Mouse (Mus musculus) hindbrain, embryonic 10.5 days (tissue): ENCODE measurements around the gene Sgpp1. TPM values are rescaled to one million over a fixed set of nuclear protein-coding genes. Genes with fewer than 3 reads are reported as not detected.
"Not testable (repeated sequence)": the region's sequence is repeated elsewhere in the genome, so short reads cannot be mapped to it uniquely, and the experiment has no call there.

Experiments
- DNase-seq: peaks from one replicate; pipeline ENCODE4 v3.0.0-alpha.2; 2017; ENCODE audit warnings: low spot score
- H3K27ac ChIP-seq: fragments of 300-500 bp; sonication (generic); 2 replicates; pipeline ENCODE4 v1.5.1; 2016; ENCODE audit warnings: mild to moderate bottlenecking, moderate library complexity
- H3K27me3 ChIP-seq: fragments of 300-500 bp; sonication (generic); 2 replicates; pipeline ENCODE4 v1.6.1; 2016; ENCODE audit warnings: mild to moderate bottlenecking; ENCODE audit not compliant: poor library complexity, insufficient read depth, severe bottlenecking
- H3K36me3 ChIP-seq: fragments of 300-500 bp; sonication (generic); 2 replicates; pipeline ENCODE4 v1.6.1; 2016; ENCODE audit warnings: mild to moderate bottlenecking, moderate library complexity
- H3K4me1 ChIP-seq: fragments of 300-500 bp; sonication (generic); replicated peaks from 2 replicates; pipeline ENCODE4 v1.6.1; 2016; ENCODE audit warnings: mild to moderate bottlenecking
- H3K4me3 ChIP-seq: fragments of 300-500 bp; sonication (generic); 2 replicates; pipeline ENCODE4 v1.5.1; 2016; ENCODE audit warnings: mild to moderate bottlenecking, moderate library complexity
- H3K9me3 ChIP-seq: fragments of 300-500 bp; sonication (generic); 2 replicates; pipeline ENCODE4 v1.6.1; 2016; ENCODE audit warnings: mild to moderate bottlenecking, moderate library complexity
- WGBS: fragments of 180-500 bp; shearing (Covaris S2); methylation state at CpG from one replicate; pipeline ENCODE4 v1.1.7; 2016; 5-methylcytosine and 5-hydroxymethylcytosine counted together
- polyA plus RNA-seq: library from polyadenylated mRNA; unstranded; fragments of >200 nt; fragmentation: Nextera tagmentation; extraction: Ambion mirVana; gene quantifications from 2 replicates; pipeline ENCODE4 v1.2.1, GENCODE M21; 2016

The Sgpp1 gene
- polyA plus RNA-seq, 1 experiment from 2014 or later = 5.5 TPM

DNA sequence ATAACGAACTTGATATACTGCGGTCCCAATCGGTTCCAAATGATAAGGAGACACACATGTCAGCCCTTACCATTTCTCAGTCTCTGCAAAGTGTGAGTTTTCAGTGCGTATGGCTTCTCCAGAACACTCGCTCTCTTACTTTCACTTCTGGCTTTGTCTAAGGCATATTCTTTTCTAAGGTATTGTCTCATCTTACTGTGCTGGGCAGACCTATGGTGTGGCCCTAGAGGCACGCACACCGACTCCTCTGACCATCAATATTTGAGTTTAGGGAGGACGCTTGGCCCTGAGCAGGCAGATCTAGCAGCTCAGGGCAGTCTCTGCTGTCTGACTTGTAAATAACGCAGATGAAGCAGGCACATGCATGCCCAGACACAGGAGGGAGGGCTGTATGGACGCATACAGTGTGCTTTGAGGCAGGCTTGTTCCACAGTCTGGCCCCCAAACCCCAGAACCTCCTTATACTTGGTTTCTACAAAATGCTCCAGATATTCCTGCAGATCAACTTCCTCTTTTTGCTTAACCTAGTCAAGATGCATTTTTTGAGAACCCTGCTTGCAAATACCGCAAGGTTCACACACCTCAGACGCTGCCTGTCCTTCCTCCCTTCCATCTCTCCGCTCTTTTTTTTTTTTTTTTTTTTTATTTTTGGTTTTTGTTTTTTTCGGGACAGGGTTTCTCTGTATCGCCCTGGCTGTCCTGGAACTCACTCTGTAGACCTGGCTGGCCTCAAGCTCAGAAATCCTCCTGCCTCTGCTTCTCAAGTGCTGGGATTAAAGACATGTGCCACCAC lies 8.0 kb downstream of the Sgpp1 start:
- Histone ChIP-seq H3K4me3 (no peak overlapping the region), H3K4me1 (no peaks in the 10 kb centered on the region), H3K27ac (no peak overlapping the region), H3K27me3 (no peaks in the 10 kb centered on the region), H3K36me3 (peaks cover 11% of the 10 kb centered on the region), H3K9me3 (no peaks in the 10 kb centered on the region)
- DNase-seq = no peak
- 91% methylated on average over 15 of the region's 15 CpGs for WGBS

DNA sequence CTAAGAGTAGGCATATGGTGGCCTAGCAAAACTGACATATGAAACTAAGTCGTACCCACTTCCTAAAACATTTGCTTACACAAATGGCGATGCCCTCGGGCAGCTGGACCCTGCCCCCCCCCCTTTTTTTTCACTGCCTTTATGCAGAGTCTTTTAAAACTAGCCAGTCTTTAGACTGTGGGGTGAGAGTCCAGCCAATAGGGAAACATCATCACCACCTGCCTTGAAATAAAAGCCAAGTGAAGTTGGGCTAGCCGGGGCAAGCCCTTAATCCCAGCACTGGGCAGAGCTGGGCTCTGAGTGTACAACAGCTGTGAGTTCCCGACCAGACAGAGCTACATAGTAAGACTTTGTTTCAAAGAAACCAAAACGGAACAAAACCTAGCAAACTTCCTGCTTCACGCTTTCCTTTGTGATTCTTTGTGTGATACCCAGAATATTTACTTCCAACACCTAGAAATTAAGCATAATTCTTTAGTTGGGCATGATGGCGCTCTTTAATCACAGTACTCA lies 9.1 kb downstream of the Sgpp1 start:
- Histone ChIP-seq H3K4me1 (peaks cover 3% of the 10 kb centered on the region; the same call in 1 of the 2 replicates), H3K4me3 (no peak overlapping the region), H3K36me3 (peaks cover 11% of the 10 kb centered on the region), H3K9me3 (no peaks in the 10 kb centered on the region), H3K27me3 (no peaks in the 10 kb centered on the region), H3K27ac (no peak overlapping the region)
- 83% methylated on average over 8 of the region's 8 CpGs for WGBS
- no peak for DNase-seq

DNA sequence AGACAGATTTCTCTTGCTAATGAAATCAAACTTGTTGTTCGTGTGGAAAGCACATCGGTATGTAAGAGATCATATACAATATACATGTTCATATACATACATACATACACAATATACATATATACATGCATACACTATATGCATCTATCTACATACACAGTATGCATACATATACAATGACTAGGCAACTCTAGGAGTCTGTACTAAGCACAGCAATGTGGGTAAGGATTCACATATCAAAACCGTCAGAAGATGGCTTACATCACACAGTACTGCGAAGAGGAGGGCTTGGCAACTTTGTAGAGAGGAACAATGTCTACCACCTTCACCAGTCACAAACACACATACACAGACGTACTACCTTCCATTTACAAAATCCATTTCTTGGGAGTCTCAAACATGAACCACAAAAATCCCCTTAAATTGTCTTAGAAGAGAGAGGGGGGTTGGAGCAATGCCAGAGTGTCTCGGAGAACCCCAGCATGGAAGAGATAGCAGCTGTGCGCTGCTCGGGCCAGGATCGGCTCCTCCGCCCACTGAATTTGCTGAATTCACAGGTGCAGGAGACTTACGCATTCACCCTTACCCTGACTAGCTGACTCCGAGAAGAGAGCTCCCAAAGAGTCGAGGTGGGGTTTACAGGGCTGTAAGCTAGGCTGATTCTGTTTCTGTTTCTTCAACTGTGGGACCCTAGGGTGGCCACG lies 10.8 kb downstream of the Sgpp1 start:
- Histone ChIP-seq H3K27ac (no peak overlapping the region), H3K9me3 (no peaks in the 10 kb centered on the region), H3K4me3 (no peak overlapping the region), H3K4me1 (peaks cover 10% of the 10 kb centered on the region; the same call in 1 of the 2 replicates), H3K27me3 (no peaks in the 10 kb centered on the region), H3K36me3 (peaks cover 11% of the 10 kb centered on the region)
- WGBS = 94% methylated on average over 14 of the region's 14 CpGs
- no peak for DNase-seq

DNA sequence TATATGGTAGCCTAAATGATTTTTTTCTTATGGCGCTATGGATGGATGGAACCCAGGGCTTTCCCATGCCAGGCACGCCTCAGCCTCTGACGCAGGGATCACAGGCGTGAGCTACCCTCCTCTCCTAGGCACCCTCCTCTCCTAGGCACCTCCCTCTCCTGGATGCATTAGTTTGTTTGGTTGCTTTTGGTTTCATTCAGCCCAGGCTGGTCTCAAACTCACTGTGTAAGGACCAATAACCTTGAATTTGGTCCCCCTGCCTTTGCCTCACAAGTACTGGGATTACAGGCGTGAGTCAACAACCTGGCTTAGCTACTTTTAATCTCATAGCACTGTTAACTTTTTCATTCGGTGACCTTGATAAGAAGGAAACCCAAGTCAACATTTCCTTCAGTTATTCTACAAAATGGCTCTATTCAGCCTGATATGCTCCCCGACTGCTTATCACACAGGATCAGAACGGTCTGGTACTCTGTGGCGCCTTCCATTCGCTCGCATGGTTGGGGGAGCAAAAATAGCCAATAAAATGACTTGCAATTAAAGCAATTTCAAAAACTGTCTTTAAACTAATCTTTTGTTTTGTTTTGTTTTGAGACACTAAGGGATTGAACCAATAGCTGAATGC lies 11.6 kb downstream of the Sgpp1 start:
- Histone ChIP-seq H3K4me1 (peaks cover 10% of the 10 kb centered on the region; the same call in 1 of the 2 replicates), H3K36me3 (peaks cover 11% of the 10 kb centered on the region), H3K27me3 (no peaks in the 10 kb centered on the region), H3K9me3 (no peaks in the 10 kb centered on the region), H3K4me3 (no peak overlapping the region), H3K27ac (no peak overlapping the region)
- 92% methylated on average over 11 of the region's 11 CpGs for WGBS
- DNase-seq = no peak

DNA sequence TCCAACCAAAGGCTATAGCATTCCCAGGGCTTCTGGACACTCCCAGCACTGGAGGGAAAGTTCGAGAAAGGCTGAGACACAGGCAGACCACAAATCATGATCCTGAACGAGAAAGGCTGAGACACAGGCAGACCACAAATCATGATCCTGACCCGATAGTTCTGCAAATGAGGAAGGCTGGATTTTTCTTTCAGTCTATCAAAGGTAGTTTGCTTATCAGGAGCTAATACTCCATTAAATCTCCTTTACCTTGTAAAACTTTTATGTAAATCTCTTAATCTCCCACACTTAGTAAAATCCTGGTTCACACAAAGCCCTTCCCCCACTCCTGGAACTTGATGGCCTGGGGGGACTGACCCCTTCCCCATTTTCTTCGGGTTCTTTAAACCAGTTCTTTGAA lies 13.6 kb downstream of the Sgpp1 start:
- Histone ChIP-seq H3K4me1 (peaks cover 10% of the 10 kb centered on the region; the same call in 1 of the 2 replicates), H3K27ac (no peak overlapping the region), H3K27me3 (no peaks in the 10 kb centered on the region), H3K9me3 (no peaks in the 10 kb centered on the region), H3K4me3 (no peak overlapping the region), H3K36me3 (no peaks in the 10 kb centered on the region)
- 21% methylated on average over 4 of the region's 4 CpGs for WGBS
- DNase-seq = no peak

DNA sequence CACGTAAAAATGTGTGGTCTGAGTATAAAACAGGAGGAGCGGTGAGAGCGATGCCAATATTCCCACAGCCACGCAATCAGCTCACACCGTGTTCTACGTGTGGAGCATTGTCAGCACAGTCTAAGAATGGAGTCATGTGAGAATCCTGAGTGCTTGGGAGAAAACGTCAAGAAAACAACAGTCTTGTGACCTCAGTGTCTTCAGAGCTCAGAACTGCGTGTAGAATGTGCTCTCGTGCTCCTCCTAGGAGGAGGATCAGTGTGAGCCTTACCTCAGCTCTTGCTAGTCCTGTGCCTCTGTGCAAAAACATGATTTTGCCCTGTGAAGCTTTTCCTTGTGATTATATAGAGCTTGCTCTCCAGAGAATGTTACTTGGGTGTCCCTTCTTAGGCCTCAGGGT lies 14.5 kb downstream of the Sgpp1 start:
- H3K4me3 ChIP-seq = no peak overlapping the region
- no peaks in the 10 kb centered on the region for H3K27me3 ChIP-seq
- WGBS = 54% methylated on average over 9 of the region's 9 CpGs
- 0 out of 2 replicates have a peak, but pooled peaks cover 5% of the 10 kb centered on the region for H3K36me3 ChIP-seq
- no peaks in the 10 kb centered on the region for H3K9me3 ChIP-seq
- H3K27ac ChIP-seq = no peak overlapping the region
- DNase-seq = no peak
- H3K4me1 ChIP-seq = peaks cover 10% of the 10 kb centered on the region; the same call in 1 of the 2 replicates

DNA sequence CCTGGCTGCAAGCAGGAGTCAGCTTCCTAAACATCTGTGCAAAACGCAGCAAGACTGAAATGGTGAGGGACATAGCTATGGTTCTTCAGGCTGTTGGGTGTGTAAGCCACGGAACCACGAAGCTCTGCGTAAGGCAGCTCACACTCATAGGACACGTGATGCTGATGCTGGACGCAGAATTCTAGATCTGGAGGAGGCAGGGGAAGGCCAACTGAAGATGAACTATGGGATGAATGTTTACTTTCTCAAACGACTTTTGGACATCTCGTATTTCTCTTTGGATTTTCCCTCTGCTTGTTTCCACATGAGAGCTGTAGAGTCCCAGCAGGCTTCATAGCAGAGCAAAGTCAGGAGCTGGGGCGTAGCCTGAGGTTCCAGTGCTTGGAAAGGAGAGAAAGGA lies 21.9 kb downstream of the Sgpp1 start:
- WGBS = 82% methylated on average over 9 of the region's 9 CpGs
- Histone ChIP-seq H3K4me3 (no peak overlapping the region), H3K4me1 (no peaks in the 10 kb centered on the region), H3K9me3 (no peaks in the 10 kb centered on the region), H3K36me3 (0 out of 2 replicates have a peak, but pooled peaks cover 5% of the 10 kb centered on the region), H3K27ac (no peak overlapping the region), H3K27me3 (no peaks in the 10 kb centered on the region)
- DNase-seq = no peak

DNA sequence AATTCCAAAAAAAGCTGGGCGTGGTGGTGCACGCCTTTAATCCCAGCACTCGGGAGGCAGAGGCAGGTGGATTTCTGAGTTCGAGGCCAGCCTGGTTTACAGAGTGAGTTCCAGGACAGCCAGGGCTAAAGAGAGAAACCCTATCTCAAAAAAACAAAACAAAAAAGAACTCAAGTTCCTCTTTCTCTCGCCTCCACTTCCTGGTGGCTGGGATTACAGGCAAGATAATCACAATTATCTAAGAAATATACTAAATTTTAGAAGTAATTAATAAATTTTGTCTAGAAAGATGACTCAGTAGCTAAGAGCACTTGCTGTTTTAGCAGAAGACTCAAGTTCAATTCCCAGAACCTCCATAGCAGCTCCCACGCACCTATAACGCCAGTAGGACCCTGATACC lies 22.6 kb downstream of the Sgpp1 start:
- H3K27me3 ChIP-seq, H3K4me3 ChIP-seq, H3K27ac ChIP-seq, H3K9me3 ChIP-seq, H3K36me3 ChIP-seq, DNase-seq, H3K4me1 ChIP-seq: not testable (repeated sequence)
- WGBS = 95% methylated on average over 7 of the region's 7 CpGs

DNA sequence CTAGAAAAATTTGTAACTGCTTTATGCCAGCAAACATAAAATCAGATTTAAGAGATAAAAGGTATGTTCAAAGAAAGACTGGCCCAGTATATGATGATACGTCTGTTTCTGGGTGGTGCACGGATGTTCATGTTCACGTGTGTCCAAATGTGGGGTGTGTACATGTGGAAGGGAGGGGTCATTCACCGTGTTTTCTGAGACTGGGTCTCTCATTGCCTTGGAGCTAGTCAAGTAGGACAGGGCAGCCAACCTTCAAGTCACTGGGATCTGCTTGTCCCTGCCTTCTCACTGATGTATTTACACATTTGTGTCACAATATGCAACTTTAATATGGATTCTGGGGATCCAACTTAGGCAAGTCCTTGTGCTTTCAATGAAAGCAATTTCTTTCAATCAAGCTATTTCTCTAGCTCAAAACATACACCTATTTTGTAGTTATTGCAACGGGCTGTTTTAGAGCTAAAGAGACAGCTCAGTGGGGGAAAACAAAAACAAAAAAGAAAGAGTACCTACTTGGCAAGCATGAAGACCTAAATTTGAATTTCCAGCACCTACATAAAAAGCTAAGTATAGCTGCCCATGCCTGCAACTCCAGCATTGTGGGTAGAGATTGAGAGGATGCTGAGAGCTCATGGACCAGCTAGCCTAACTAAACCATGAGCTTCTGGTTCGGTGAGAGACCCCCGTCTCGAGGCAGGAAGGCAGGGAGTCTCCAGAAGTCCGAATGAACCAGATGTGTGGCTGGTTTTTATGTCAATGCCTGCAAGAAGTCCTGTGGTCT lies 24.7 kb downstream of the Sgpp1 start:
- no peak for DNase-seq
- no peaks in the 10 kb centered on the region for H3K36me3 ChIP-seq
- no peaks in the 10 kb centered on the region for H3K4me1 ChIP-seq
- WGBS = 86% methylated on average over 9 of the region's 9 CpGs
- no peaks in the 10 kb centered on the region for H3K27me3 ChIP-seq
- H3K4me3 ChIP-seq = no peak overlapping the region
- no peak overlapping the region for H3K27ac ChIP-seq
- no peaks in the 10 kb centered on the region for H3K9me3 ChIP-seq

DNA sequence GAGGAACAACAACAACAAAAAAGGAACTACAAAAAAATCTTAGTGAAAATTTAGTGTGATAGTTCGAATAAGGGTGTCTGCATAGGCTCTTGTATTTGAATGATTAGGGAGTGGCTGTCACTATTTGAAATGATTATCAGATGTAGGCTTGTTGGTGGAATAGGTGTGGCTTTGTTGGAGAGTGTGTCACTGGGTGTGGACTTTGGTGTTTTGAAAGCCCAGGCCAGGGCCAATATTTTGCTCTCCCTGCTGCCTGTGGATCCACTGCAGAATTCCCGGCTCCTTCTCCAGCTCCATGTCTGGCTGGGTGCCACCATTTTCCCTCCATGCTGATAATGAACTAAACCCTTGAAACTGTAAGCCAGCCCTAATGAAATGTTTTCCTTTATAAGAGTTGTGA lies 26.0 kb downstream of the Sgpp1 start:
- DNase-seq = no peak
- H3K36me3 ChIP-seq = no peaks in the 10 kb centered on the region
- 90% methylated on average over 2 of the region's 2 CpGs for WGBS
- H3K27me3 ChIP-seq = no peaks in the 10 kb centered on the region
- H3K9me3 ChIP-seq = no peaks in the 10 kb centered on the region
- H3K4me1 ChIP-seq = no peaks in the 10 kb centered on the region
- H3K4me3 ChIP-seq = no peak overlapping the region
- H3K27ac ChIP-seq = no peak overlapping the region

DNA sequence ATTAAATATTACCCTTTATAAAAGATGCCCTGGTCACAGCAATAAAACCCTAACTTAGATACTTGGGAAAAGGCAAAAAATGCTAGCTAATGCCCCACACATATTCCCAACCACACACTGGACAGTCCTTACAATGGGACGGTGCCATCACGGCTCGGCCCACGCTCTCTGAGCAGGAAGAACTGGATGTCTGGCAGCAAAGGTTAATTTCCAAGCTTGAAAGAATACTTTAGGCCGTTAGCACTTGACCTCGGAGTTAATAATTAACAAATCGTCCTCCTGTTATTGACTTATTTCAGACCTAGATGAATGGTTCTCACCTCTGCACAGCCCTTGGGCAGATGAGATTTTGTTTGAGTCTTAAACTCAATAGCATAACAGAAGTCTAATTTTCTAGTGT lies 28.9 kb downstream of the Sgpp1 start:
- Histone ChIP-seq H3K9me3 (no peaks in the 10 kb centered on the region), H3K4me3 (no peak overlapping the region), H3K27me3 (no peaks in the 10 kb centered on the region), H3K27ac (no peak overlapping the region), H3K4me1 (peaks cover 5% of the 10 kb centered on the region), H3K36me3 (no peaks in the 10 kb centered on the region)
- WGBS = 89% methylated on average over 7 of the region's 7 CpGs
- DNase-seq = no peak

DNA sequence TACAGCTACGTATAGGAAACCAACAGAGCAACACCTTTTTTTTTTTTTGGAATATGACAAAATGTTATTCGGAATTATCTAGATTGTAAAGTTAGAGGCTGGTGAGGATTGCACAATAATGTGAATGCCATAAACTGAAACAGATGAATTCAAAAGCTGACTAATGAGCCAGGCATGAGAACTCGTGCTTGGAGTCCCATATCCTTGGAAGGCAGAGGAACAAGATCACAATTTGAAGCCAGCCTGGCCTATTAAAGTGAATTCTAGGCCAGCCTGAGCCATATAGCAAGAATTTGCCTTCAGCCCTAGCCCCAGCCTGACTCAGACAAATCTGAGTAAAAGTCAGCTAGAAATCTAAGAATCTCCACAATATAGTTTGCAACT lies 32.8 kb downstream of the Sgpp1 start:
- H3K4me1 ChIP-seq = peaks cover 13% of the 10 kb centered on the region
- H3K36me3 ChIP-seq = no peaks in the 10 kb centered on the region
- no peaks in the 10 kb centered on the region; the same call in 1 of the 2 replicates for H3K9me3 ChIP-seq
- 95% methylated on average over 3 of the region's 3 CpGs for WGBS
- H3K27me3 ChIP-seq = no peaks in the 10 kb centered on the region
- H3K27ac ChIP-seq = no peak overlapping the region
- DNase-seq = no peak
- H3K4me3 ChIP-seq = no peak overlapping the region
